Mouse (Mus musculus) lung, postnatal 0 days (tissue): Measurements from ENCODE around the gene Fbln2.

Source experiments
- CTCF ChIP-seq: IDR thresholded peaks from 2 replicates; pipeline ENCODE4 v1.5.1; 2016; ENCODE audit warnings: antibody characterized with exemption, mild to moderate bottlenecking
- EP300 ChIP-seq: IDR thresholded peaks from 2 replicates; pipeline ENCODE4 v1.6.1; 2016; ENCODE audit warnings: antibody characterized with exemption, mild to moderate bottlenecking, control low read depth

- TF ChIP-seq EP300 (no peak), CTCF (no peak)
These were observed 1.3 kb downstream of the Fbln2 start for GRCm38 (mm10) chr6:91213287-91214218.
